Mouse (Mus musculus): ENCODE results near the gene Apaf1. TPM values are rescaled to one million over a fixed set of nuclear protein-coding genes. Genes with fewer than 3 reads are reported as not detected.

Apaf1 gene
- total and polyA plus RNA-seq, 2 experiments from 2014 or later, result 5.1 to 21.8 TPM

- ATAC-seq (ENCODE audit: insufficient read depth, low read depth), result no peak
These were observed 88.7 kb downstream of the Apaf1 start for GRCm38 (mm10) chr10:90993869-90994268.

GRCm38 (mm10) chr10:90992237-90992636 lies 90.3 kb downstream of the Apaf1 start:
- TF ChIP-seq CTCF (IDR thresholded peaks at IDR 0.05; ENCODE audit: low read depth) (no peak), EP300 (IDR thresholded peaks at IDR 0.05; ENCODE audit: low read depth) (no peak)
- H3K4me2 ChIP-seq (ENCODE audit: low read depth, low read length), result no peak overlapping the region
- H3K4me3 ChIP-seq (ENCODE audit: low read depth, low read length), result no peak overlapping the region
- H3K9me3 ChIP-seq (replicated peaks; ENCODE audit: control insufficient read depth, low read length), result no peaks in the 10 kb centered on the region
- H3K27me3 ChIP-seq (ENCODE audit: control insufficient read depth, insufficient read depth, low read length), result no peaks in the 10 kb centered on the region
- no peak for DNase-seq (ENCODE audit: low spot score)
- H3K4me1 ChIP-seq (ENCODE audit: control insufficient read depth, insufficient read depth), result no peaks in the 10 kb centered on the region
- ATAC-seq (ENCODE audit: insufficient read depth, low read depth), result no peak
- no peak overlapping the region for H3K9ac ChIP-seq (replicated peaks; ENCODE audit: low read depth, low read length)
- peaks cover 43% of the 10 kb centered on the region for H3K36me3 ChIP-seq (replicated peaks; ENCODE audit: control insufficient read depth, insufficient read depth, low read length)
- 76% methylated on average over 6 of the region's 6 CpGs for WGBS
- no peak overlapping the region for H3K27ac ChIP-seq (ENCODE audit: low read depth)

More at GRCm38 (mm10) chr10:90993869-90994268, 88.7 kb downstream of the Apaf1 start:
- 86% methylated on average over 5 of the region's 5 CpGs for WGBS
- no peaks in the 10 kb centered on the region for H3K27me3 ChIP-seq (ENCODE audit: control insufficient read depth, insufficient read depth, low read length)
- no peaks in the 10 kb centered on the region for H3K4me1 ChIP-seq (ENCODE audit: control insufficient read depth, insufficient read depth)
- no peaks in the 10 kb centered on the region for H3K9me3 ChIP-seq (replicated peaks; ENCODE audit: control insufficient read depth, low read length)
- DNase-seq (ENCODE audit: low spot score), result no peak
- H3K4me3 ChIP-seq (ENCODE audit: low read depth, low read length), result no peak overlapping the region
- TF ChIP-seq EP300 (IDR thresholded peaks at IDR 0.05; ENCODE audit: low read depth) (no peak), CTCF (IDR thresholded peaks at IDR 0.05; ENCODE audit: low read depth) (no peak)
- H3K36me3 ChIP-seq (replicated peaks; ENCODE audit: control insufficient read depth, insufficient read depth, low read length), result peaks cover 45% of the 10 kb centered on the region
- H3K27ac ChIP-seq (ENCODE audit: low read depth), result no peak overlapping the region
- H3K4me2 ChIP-seq (ENCODE audit: low read depth, low read length), result no peak overlapping the region
- H3K9ac ChIP-seq (replicated peaks; ENCODE audit: low read depth, low read length), result no peak overlapping the region

GRCm38 (mm10) chr10:90990340-90990739 lies 92.2 kb downstream of the Apaf1 start:
- Histone ChIP-seq H3K4me2 (ENCODE audit: low read depth, low read length) (no peak overlapping the region), H3K36me3 (replicated peaks; ENCODE audit: control insufficient read depth, insufficient read depth, low read length) (peaks cover 27% of the 10 kb centered on the region), H3K4me3 (ENCODE audit: low read depth, low read length) (no peak overlapping the region), H3K4me1 (ENCODE audit: control insufficient read depth, insufficient read depth) (no peaks in the 10 kb centered on the region), H3K27me3 (ENCODE audit: control insufficient read depth, insufficient read depth, low read length) (no peaks in the 10 kb centered on the region), H3K9ac (replicated peaks; ENCODE audit: low read depth, low read length) (no peak overlapping the region), H3K9me3 (replicated peaks; ENCODE audit: control insufficient read depth, low read length) (no peaks in the 10 kb centered on the region), H3K27ac (ENCODE audit: low read depth) (no peak overlapping the region)
- DNase-seq (ENCODE audit: low spot score), result no peak
- no peak for ATAC-seq (ENCODE audit: insufficient read depth, low read depth)
- WGBS, result 78% methylated on average over 6 of the region's 6 CpGs
- TF ChIP-seq CTCF (IDR thresholded peaks at IDR 0.05; ENCODE audit: low read depth) (no peak), EP300 (IDR thresholded peaks at IDR 0.05; ENCODE audit: low read depth) (no peak)

GRCm38 (mm10) chr10:90983046-90983445 lies 99.5 kb downstream of the Apaf1 start:
- no peak overlapping the region for H3K4me3 ChIP-seq (ENCODE audit: low read depth, low read length)
- H3K27ac ChIP-seq (ENCODE audit: low read depth), result no peak overlapping the region
- 44% methylated on average over 8 of the region's 8 CpGs for WGBS
- ATAC-seq (ENCODE audit: insufficient read depth, low read depth), result no peak
- H3K9me3 ChIP-seq (replicated peaks; ENCODE audit: control insufficient read depth, low read length), result no peaks in the 10 kb centered on the region
- no peak for TF ChIP-seq EP300 (IDR thresholded peaks at IDR 0.05; ENCODE audit: low read depth)
- TF ChIP-seq CTCF (IDR thresholded peaks at IDR 0.05; ENCODE audit: low read depth), result no peak
- 0 out of 2 replicates have a peak, but pooled peaks cover 9% of the 10 kb centered on the region for H3K4me1 ChIP-seq (ENCODE audit: control insufficient read depth, insufficient read depth)
- H3K4me2 ChIP-seq (ENCODE audit: low read depth, low read length), result no peak overlapping the region
- no peak for DNase-seq (ENCODE audit: low spot score)
- 0 out of 2 replicates have a peak, but pooled peaks cover 8% of the 10 kb centered on the region for H3K36me3 ChIP-seq (replicated peaks; ENCODE audit: control insufficient read depth, insufficient read depth, low read length)
- no peak overlapping the region for H3K9ac ChIP-seq (replicated peaks; ENCODE audit: low read depth, low read length)
- H3K27me3 ChIP-seq (ENCODE audit: control insufficient read depth, insufficient read depth, low read length), result no peaks in the 10 kb centered on the region

- no peaks in the 10 kb centered on the region for H3K27me3 ChIP-seq (ENCODE audit: control insufficient read depth, insufficient read depth, low read length)
- 0 out of 2 replicates have a peak, but pooled peaks cover 4% of the 10 kb centered on the region for H3K36me3 ChIP-seq (replicated peaks; ENCODE audit: control insufficient read depth, insufficient read depth, low read length)
- H3K27ac ChIP-seq (ENCODE audit: low read depth), result no peak overlapping the region
- DNase-seq (ENCODE audit: low spot score) (no peak), ATAC-seq (ENCODE audit: insufficient read depth, low read depth) (no peak)
- TF ChIP-seq CTCF (IDR thresholded peaks at IDR 0.05; ENCODE audit: low read depth) (no peak), EP300 (IDR thresholded peaks at IDR 0.05; ENCODE audit: low read depth) (no peak)
- H3K9me3 ChIP-seq (replicated peaks; ENCODE audit: control insufficient read depth, low read length), result no peaks in the 10 kb centered on the region
- no peak overlapping the region for H3K4me2 ChIP-seq (ENCODE audit: low read depth, low read length)
- H3K4me3 ChIP-seq (ENCODE audit: low read depth, low read length), result no peak overlapping the region
- H3K4me1 ChIP-seq (ENCODE audit: control insufficient read depth, insufficient read depth), result 0 out of 2 replicates have a peak, but pooled peaks cover 9% of the 10 kb centered on the region
- H3K9ac ChIP-seq (replicated peaks; ENCODE audit: low read depth, low read length), result no peak overlapping the region
- WGBS, result 85% methylated on average over 4 of the region's 4 CpGs
These were observed 100.8 kb downstream of the Apaf1 start for GRCm38 (mm10) chr10:90981811-90982210.

- Histone ChIP-seq H3K4me1 (ENCODE audit: control insufficient read depth, insufficient read depth) (peaks cover 6% of the 10 kb centered on the region; the same call in 1 of the 2 replicates), H3K4me3 (ENCODE audit: low read depth, low read length) (no peak overlapping the region), H3K9ac (replicated peaks; ENCODE audit: low read depth, low read length) (no peak overlapping the region), H3K27me3 (ENCODE audit: control insufficient read depth, insufficient read depth, low read length) (peaks cover 8% of the 10 kb centered on the region), H3K27ac (ENCODE audit: low read depth) (no peak overlapping the region), H3K4me2 (ENCODE audit: low read depth, low read length) (no peak overlapping the region), H3K9me3 (replicated peaks; ENCODE audit: control insufficient read depth, low read length) (no peaks in the 10 kb centered on the region), H3K36me3 (replicated peaks; ENCODE audit: control insufficient read depth, insufficient read depth, low read length) (no peaks in the 10 kb centered on the region)
- WGBS, result 64% methylated on average over 6 of the region's 6 CpGs
- TF ChIP-seq CTCF (IDR thresholded peaks at IDR 0.05; ENCODE audit: low read depth), result no peak
- TF ChIP-seq EP300 (IDR thresholded peaks at IDR 0.05; ENCODE audit: low read depth), result no peak
- DNase-seq (ENCODE audit: low spot score), result no peak
- no peak for ATAC-seq (ENCODE audit: insufficient read depth, low read depth)
These were observed 108.1 kb downstream of the Apaf1 start for GRCm38 (mm10) chr10:90974491-90974890.

All from heart, postnatal 0 days (tissue).